Mouse (Mus musculus) CH12.LX (cell line): ENCODE results near the gene Polr2a.

Source experiments
- CHD1 ChIP-seq: IDR thresholded peaks from 2 replicates; pipeline ENCODE4 v1.6.1; 2012; ENCODE audit warnings: low read depth, low read length, improper control_type of control experiment, inconsistent platforms
- CHD2 ChIP-seq: IDR thresholded peaks from 2 replicates; pipeline ENCODE4 v1.6.1; 2011; ENCODE audit warnings: low read length, improper control_type of control experiment
- ELF1 ChIP-seq: IDR thresholded peaks from 2 replicates; pipeline ENCODE4 v1.6.1; 2014; ENCODE audit warnings: low read depth, mild to moderate bottlenecking, inconsistent platforms, low read length, improper control_type of control experiment
- EP300 ChIP-seq: IDR thresholded peaks from 2 replicates; pipeline ENCODE4 v1.6.1; 2011; ENCODE audit warnings: low read length, improper control_type of control experiment
- POLR2A ChIP-seq: IDR thresholded peaks from 2 replicates; pipeline ENCODE4 v1.6.1; 2011; ENCODE audit warnings: low read depth, mild to moderate bottlenecking, improper control_type of control experiment, low read length

- TF ChIP-seq CHD2 (no peak), EP300 (no peak), POLR2A (no peak), CHD1 (no peak), ELF1 (no peak)
Observed at GRCm38 (mm10) chr11:69697396-69697795, 61.0 kb downstream of the Polr2a start.
